Mouse (Mus musculus) midbrain, embryonic 16.5 days (tissue): ENCODE measurements around the gene Lrrc14b. TPM values are rescaled to one million over a fixed set of nuclear protein-coding genes. Genes with fewer than 3 reads are reported as not detected.

ENCODE experiments used
- ATAC-seq: fragments of 200-750 bp; cut with Nextera tagmentation; 2 replicates; pipeline ENCODE4 v1.8.0; 2017; ENCODE audit warnings: moderate TSS enrichment
- H3K27ac ChIP-seq: fragments of 300-500 bp; sonication (generic); 2 replicates; pipeline ENCODE4 v1.5.1; 2014; ENCODE audit warnings: mild to moderate bottlenecking, low read length, mixed read lengths
- H3K27me3 ChIP-seq: fragments of 300-500 bp; sonication (generic); 2 replicates; pipeline ENCODE4 v1.6.1; 2014; ENCODE audit warnings: low read depth, low read length, mixed read lengths; ENCODE audit not compliant: control insufficient read depth, insufficient read depth
- H3K36me3 ChIP-seq: fragments of 300-500 bp; sonication (generic); 2 replicates; pipeline ENCODE4 v1.6.1; 2014; ENCODE audit warnings: mild to moderate bottlenecking, low read length, moderate library complexity, mixed read lengths; ENCODE audit not compliant: control insufficient read depth, insufficient read depth
- H3K4me1 ChIP-seq: fragments of 300-500 bp; sonication (generic); 2 replicates; pipeline ENCODE4 v1.6.1; 2014; ENCODE audit warnings: mild to moderate bottlenecking, low read length, mixed read lengths; ENCODE audit not compliant: control insufficient read depth, insufficient read depth
- H3K4me2 ChIP-seq: fragments of 300-500 bp; sonication (generic); 2 replicates; pipeline ENCODE4 v1.6.1; 2014; ENCODE audit warnings: mild to moderate bottlenecking, low read length, mixed read lengths
- H3K4me3 ChIP-seq: fragments of 300-500 bp; sonication (generic); 2 replicates; pipeline ENCODE4 v1.5.1; 2014; ENCODE audit warnings: low read depth, mild to moderate bottlenecking, low read length, moderate library complexity, mixed read lengths
- H3K9ac ChIP-seq: fragments of 300-500 bp; sonication (generic); 2 replicates; pipeline ENCODE4 v1.6.1; 2014; ENCODE audit warnings: low read depth, low read length, mixed read lengths
- H3K9me3 ChIP-seq: fragments of 300-500 bp; sonication (generic); replicated peaks from 2 replicates; pipeline ENCODE4 v1.6.1; 2014; ENCODE audit warnings: mild to moderate bottlenecking, low read length, mixed read lengths; ENCODE audit not compliant: control insufficient read depth, poor library complexity, severe bottlenecking
- WGBS: fragments of 180-500 bp; shearing (Covaris S2); extraction: QIAGEN DNeasy Blood & Tissue Kit; methylation state at CpG from one replicate; pipeline ENCODE4 v1.1.7; 2014; 5-methylcytosine and 5-hydroxymethylcytosine counted together
- microRNA counts: library from miRNA; unstranded; fragments of <30 nt; microRNA quantifications from one replicate; lab custom pipeline; 2016
- microRNA-seq: library from miRNA; unstranded; fragments of <30 nt; microRNA quantifications from one replicate; pipeline ENCODE4, GENCODE M21; 2017
- polyA plus RNA-seq: library from polyadenylated mRNA; unstranded; fragments of >200 nt; fragmentation: Nextera tagmentation; extraction: Ambion mirVana; gene quantifications from 2 replicates; pipeline ENCODE4 v1.2.1, GENCODE M21; 2015

The Lrrc14b gene
- polyA plus RNA-seq, 1 experiment from 2014 or later: not detected

DNA sequence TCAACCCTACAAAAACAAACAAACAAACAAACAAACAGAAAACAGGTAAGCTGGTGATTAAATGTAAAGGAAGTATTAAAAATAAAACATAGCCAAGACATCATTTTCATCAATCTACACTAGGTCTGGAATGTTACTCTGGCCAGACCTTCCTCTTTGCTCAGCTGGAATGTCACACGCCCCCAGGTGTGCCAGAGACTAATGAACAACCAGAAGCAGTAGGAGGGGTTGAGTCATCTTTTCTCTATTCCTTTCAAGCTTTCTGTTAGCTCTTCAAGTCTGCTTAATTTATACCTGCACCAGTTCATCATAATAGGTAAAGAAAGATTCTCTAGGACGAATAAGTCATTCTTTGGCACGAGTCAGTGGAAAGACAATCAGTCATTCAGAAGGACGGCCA, 47.4 kb downstream of the Lrrc14b start:
- Histone ChIP-seq H3K4me2 (peak overlapping the region; percentile 88), H3K9ac (peak overlapping the region; percentile 79), H3K4me3 (peak overlapping the region; percentile 65), H3K9me3 (no peaks in the 10 kb centered on the region), H3K36me3 (peaks cover 10% of the 10 kb centered on the region), H3K27ac (peak overlapping the region; percentile 47; the same call in 1 of the 2 replicates), H3K27me3 (no peaks in the 10 kb centered on the region), H3K4me1 (peaks cover 13% of the 10 kb centered on the region)
- WGBS: 37% methylated on average over 4 of the region's 4 CpGs
- no peak for ATAC-seq

- 95% methylated on average over 3 of the region's 3 CpGs for WGBS
- ATAC-seq: no peak
These were observed 49.2 kb downstream of the Lrrc14b start for GRCm38 (mm10) chr13:74314616-74315015.

More at GRCm38 (mm10) chr13:74314616-74315015, 49.2 kb downstream of the Lrrc14b start:
- Histone ChIP-seq H3K4me3 (no peak overlapping the region), H3K4me2 (no peak overlapping the region), H3K36me3 (0 out of 2 replicates have a peak, but pooled peaks cover 3% of the 10 kb centered on the region), H3K4me1 (peaks cover 13% of the 10 kb centered on the region), H3K9ac (no peak overlapping the region), H3K9me3 (no peaks in the 10 kb centered on the region), H3K27ac (no peak overlapping the region), H3K27me3 (no peaks in the 10 kb centered on the region)

MicroRNAs within 50 kb of the gene (microRNA counts, 519-probe panel; counts per million panel counts)
- microRNA mmu-miR-692 (lab: Ali Mortazavi, UCI): 386 counts per million, percentile 18 among the panel's probes with 10 or more counts

Small RNA genes lying within 50 kb of the gene (microRNA-seq; reads per million reads assigned to microRNA genes)
- gene Mir692-3: not detected

Other genes with a start within 250 kb of the Lrrc14b start
- gene Slc9a3, start 242.5 kb downstream of the Lrrc14b start, polyA plus RNA-seq: 0.13 and 0.41 TPM in 2 replicates
- 113 and 123 TPM in 2 replicates for gene Exoc3, start 155.3 kb downstream of the Lrrc14b start, polyA plus RNA-seq
- 0.58 and 0.70 TPM in 2 replicates for gene Ahrr, start 71.7 kb downstream of the Lrrc14b start, polyA plus RNA-seq
- 108 and 110 TPM in 2 replicates for gene Pdcd6, start 46.4 kb downstream of the Lrrc14b start, polyA plus RNA-seq
- 235 and 238 TPM in 2 replicates for gene Sdha, start 13.7 kb downstream of the Lrrc14b start, polyA plus RNA-seq
- gene Ccdc127, start 13.7 kb downstream of the Lrrc14b start, polyA plus RNA-seq: 43.1 and 45.9 TPM in 2 replicates
- 10.9 and 11.7 TPM in 2 replicates for gene Zfp72, start 26.8 kb upstream of the Lrrc14b start, polyA plus RNA-seq
- 73.6 and 73.9 TPM in 2 replicates for gene Ftl1-ps1, start 35.7 kb upstream of the Lrrc14b start, polyA plus RNA-seq
- gene Zfp825, start 130.0 kb upstream of the Lrrc14b start, polyA plus RNA-seq: 15.5 and 15.6 TPM in 2 replicates